Mouse (Mus musculus): ENCODE data around the gene Nkx2-5. TPM values are rescaled to one million over a fixed set of nuclear protein-coding genes. Genes with fewer than 3 reads are reported as not detected.

Nkx2-5 gene
- polyA plus RNA-seq, 1 experiment from 2014 or later = not detected

DNA sequence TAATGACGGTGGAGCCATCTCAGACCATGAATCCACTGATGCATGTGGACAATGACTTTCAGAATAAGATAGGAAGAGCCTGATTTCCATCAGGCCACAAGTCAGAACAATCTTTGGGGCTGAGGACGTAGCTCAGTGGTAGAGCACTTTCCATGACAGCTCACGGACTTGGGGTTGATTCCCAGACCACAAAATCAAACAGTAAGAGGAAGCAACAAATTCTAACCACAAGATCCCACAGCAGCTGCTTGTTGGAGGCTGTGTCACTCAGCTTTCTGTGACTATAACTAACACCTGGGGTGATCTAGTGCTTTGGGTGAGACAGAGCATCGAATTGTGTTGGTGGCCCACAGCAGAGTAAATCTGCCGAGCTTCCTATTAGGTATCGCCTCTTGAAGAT lies 28.0 kb downstream of the Nkx2-5 start:
- no peak overlapping the region for H3K4me3 ChIP-seq
- no peak overlapping the region for H3K27ac ChIP-seq
- H3K9me3 ChIP-seq = no peaks in the 10 kb centered on the region
- no peaks in the 10 kb centered on the region for H3K27me3 ChIP-seq (ENCODE audit: insufficient read depth, poor library complexity, severe bottlenecking)
- DNase-seq (ENCODE audit: low spot score) = no peak
- WGBS = 82% methylated on average over 6 of the region's 6 CpGs
- H3K36me3 ChIP-seq = no peaks in the 10 kb centered on the region
- no peaks in the 10 kb centered on the region for H3K4me1 ChIP-seq (replicated peaks)

- no peaks in the 10 kb centered on the region for H3K27me3 ChIP-seq (ENCODE audit: insufficient read depth, poor library complexity, severe bottlenecking)
- 83% methylated on average over 9 of the region's 9 CpGs for WGBS
- no peaks in the 10 kb centered on the region for H3K9me3 ChIP-seq
- H3K27ac ChIP-seq = no peak overlapping the region
- H3K4me1 ChIP-seq (replicated peaks) = no peaks in the 10 kb centered on the region
- no peak for DNase-seq (ENCODE audit: low spot score)
- H3K36me3 ChIP-seq = no peaks in the 10 kb centered on the region
- no peak overlapping the region for H3K4me3 ChIP-seq
Measured at GRCm38 (mm10) chr17:26813497-26813896, 31.3 kb downstream of the Nkx2-5 start.

- Histone ChIP-seq H3K36me3 (no peaks in the 10 kb centered on the region), H3K4me1 (replicated peaks) (no peaks in the 10 kb centered on the region), H3K9me3 (no peaks in the 10 kb centered on the region), H3K27ac (no peak overlapping the region), H3K4me3 (no peak overlapping the region), H3K27me3 (ENCODE audit: insufficient read depth, poor library complexity, severe bottlenecking) (no peaks in the 10 kb centered on the region)
- 82% methylated on average over 2 of the region's 2 CpGs for WGBS
- DNase-seq (ENCODE audit: low spot score) = no peak
Measured at GRCm38 (mm10) chr17:26812607-26813006, 32.2 kb downstream of the Nkx2-5 start.

DNA sequence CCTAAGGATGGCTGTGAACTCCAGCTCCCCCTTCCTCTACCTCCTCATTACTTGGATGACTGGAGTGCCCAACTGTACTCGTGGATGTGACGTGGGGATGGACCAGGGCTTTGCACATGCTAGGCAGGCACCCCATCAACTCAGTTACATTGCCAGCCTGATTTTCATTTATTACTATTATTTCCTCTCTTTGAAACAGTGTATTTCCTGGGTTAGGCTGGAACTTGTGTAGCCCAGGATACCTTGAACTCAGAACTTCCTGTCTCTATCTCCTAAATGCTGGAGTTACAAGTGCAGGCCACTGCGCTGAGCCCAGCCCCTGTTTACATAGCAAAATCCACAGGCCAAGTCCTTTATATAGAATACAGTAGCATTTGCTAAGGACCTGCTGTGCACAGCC lies 41.9 kb downstream of the Nkx2-5 start:
- no peaks in the 10 kb centered on the region for H3K36me3 ChIP-seq
- H3K4me1 ChIP-seq (replicated peaks) = no peaks in the 10 kb centered on the region
- whole genome bisulfite sequencing = 82% methylated on average over 3 of the region's 3 CpGs
- DNase-seq (ENCODE audit: low spot score) = no peak
- no peaks in the 10 kb centered on the region for H3K9me3 ChIP-seq
- no peaks in the 10 kb centered on the region for H3K27me3 ChIP-seq (ENCODE audit: insufficient read depth, poor library complexity, severe bottlenecking)
- no peak overlapping the region for H3K4me3 ChIP-seq
- H3K27ac ChIP-seq = no peak overlapping the region

- H3K4me1 ChIP-seq (replicated peaks) = no peaks in the 10 kb centered on the region
- H3K36me3 ChIP-seq = peaks cover 12% of the 10 kb centered on the region
- 77% methylated on average over 6 of the region's 6 CpGs for WGBS
- H3K4me3 ChIP-seq = no peak overlapping the region
- no peaks in the 10 kb centered on the region for H3K27me3 ChIP-seq (ENCODE audit: insufficient read depth, poor library complexity, severe bottlenecking)
- no peak for DNase-seq (ENCODE audit: low spot score)
- no peak overlapping the region for H3K27ac ChIP-seq
- H3K9me3 ChIP-seq = no peaks in the 10 kb centered on the region
Measured at GRCm38 (mm10) chr17:26797379-26798128, 47.3 kb downstream of the Nkx2-5 start.

GRCm38 (mm10) chr17:26795386-26795785 lies 49.4 kb downstream of the Nkx2-5 start:
- peaks cover 34% of the 10 kb centered on the region for H3K36me3 ChIP-seq
- no peaks in the 10 kb centered on the region for H3K9me3 ChIP-seq
- WGBS = 75% methylated on average over 7 of the region's 7 CpGs
- no peak overlapping the region for H3K27ac ChIP-seq
- no peaks in the 10 kb centered on the region for H3K27me3 ChIP-seq (ENCODE audit: insufficient read depth, poor library complexity, severe bottlenecking)
- H3K4me3 ChIP-seq = no peak overlapping the region
- H3K4me1 ChIP-seq (replicated peaks) = no peaks in the 10 kb centered on the region
- no peak for DNase-seq (ENCODE audit: low spot score)

DNA sequence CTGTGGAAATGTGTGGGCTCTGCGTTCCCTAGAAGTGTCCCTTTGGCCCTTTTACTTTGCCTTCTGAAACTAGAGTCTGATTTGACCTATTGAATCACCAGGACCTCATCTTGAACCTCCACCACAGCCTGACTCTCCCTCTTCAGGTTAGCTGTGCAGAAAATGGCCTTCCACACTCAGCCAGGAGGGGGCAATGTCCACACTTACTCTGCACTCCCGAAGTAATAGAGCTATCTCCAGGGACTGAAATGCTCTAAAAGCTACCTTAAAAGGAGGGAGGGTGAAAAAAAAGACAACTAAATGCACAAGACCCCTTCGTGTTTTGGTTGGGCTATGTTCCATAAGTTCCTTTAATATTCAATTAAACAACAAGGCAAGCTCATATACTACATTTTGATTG lies 50.1 kb downstream of the Nkx2-5 start:
- DNase-seq (ENCODE audit: low spot score) = peak; percentile 35
- no peak overlapping the region for H3K27ac ChIP-seq
- no peaks in the 10 kb centered on the region for H3K9me3 ChIP-seq
- H3K4me1 ChIP-seq (replicated peaks) = no peaks in the 10 kb centered on the region
- peaks cover 40% of the 10 kb centered on the region for H3K36me3 ChIP-seq
- H3K27me3 ChIP-seq (ENCODE audit: insufficient read depth, poor library complexity, severe bottlenecking) = no peaks in the 10 kb centered on the region
- no peak overlapping the region for H3K4me3 ChIP-seq
- WGBS = 20% methylated on average over 3 of the region's 3 CpGs

- H3K4me3 ChIP-seq = no peak overlapping the region
- H3K36me3 ChIP-seq = peaks cover 55% of the 10 kb centered on the region
- H3K27me3 ChIP-seq (ENCODE audit: insufficient read depth, poor library complexity, severe bottlenecking) = no peaks in the 10 kb centered on the region
- no peak overlapping the region for H3K27ac ChIP-seq
- 85% methylated on average over 5 of the region's 5 CpGs for WGBS
- no peak for DNase-seq (ENCODE audit: low spot score)
- H3K4me1 ChIP-seq (replicated peaks) = no peaks in the 10 kb centered on the region
- no peaks in the 10 kb centered on the region for H3K9me3 ChIP-seq
Measured at GRCm38 (mm10) chr17:26793068-26793765, 51.6 kb downstream of the Nkx2-5 start.

DNA sequence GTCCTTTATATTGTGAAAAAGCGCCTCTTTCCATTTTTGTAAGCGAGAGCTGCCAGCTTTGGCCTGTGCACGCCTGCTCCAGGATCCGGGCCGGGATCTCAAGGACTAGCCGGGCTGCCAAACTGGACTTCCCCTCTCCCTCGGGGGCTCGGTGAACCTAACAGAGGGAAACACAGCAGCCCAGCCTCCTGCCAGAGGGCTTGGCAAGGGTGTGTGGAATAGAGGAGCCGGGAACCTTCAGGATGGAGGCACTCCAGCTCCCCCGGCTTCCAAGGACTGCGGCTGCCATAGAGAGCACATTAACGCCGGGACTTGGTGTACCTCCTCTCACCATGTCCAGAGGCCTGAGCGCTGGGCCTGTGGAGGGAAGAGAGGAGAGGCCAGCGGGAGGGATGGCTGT lies 52.7 kb downstream of the Nkx2-5 start:
- no peak for DNase-seq (ENCODE audit: low spot score)
- Histone ChIP-seq H3K27ac (no peak overlapping the region), H3K27me3 (ENCODE audit: insufficient read depth, poor library complexity, severe bottlenecking) (no peaks in the 10 kb centered on the region), H3K9me3 (no peaks in the 10 kb centered on the region), H3K36me3 (peaks cover 64% of the 10 kb centered on the region), H3K4me3 (no peak overlapping the region), H3K4me1 (replicated peaks) (no peaks in the 10 kb centered on the region)
- WGBS = 91% methylated on average over 15 of the region's 15 CpGs

DNA sequence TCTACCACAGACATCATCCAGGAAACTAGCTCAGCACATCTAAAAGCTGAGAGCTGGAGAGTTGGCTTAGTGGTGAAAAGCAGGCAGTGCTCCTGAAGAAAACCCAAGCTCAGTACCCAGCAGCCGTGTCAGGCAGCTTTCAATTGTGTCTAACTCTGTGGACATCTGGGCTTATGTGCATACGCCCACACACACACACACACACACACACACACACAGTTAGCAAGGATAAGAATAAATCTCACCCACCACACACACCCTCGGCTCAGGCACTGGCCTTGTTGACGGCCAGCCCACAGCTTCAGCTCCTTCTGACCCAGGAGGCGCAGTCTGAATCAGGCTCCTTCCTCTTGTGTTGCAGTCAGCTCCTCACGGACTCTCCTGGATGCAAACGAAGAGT lies 53.2 kb downstream of the Nkx2-5 start:
- Histone ChIP-seq H3K9me3 (no peaks in the 10 kb centered on the region), H3K27me3 (ENCODE audit: insufficient read depth, poor library complexity, severe bottlenecking) (no peaks in the 10 kb centered on the region), H3K4me1 (replicated peaks) (no peaks in the 10 kb centered on the region), H3K27ac (no peak overlapping the region), H3K36me3 (peaks cover 69% of the 10 kb centered on the region), H3K4me3 (no peak overlapping the region)
- 89% methylated on average over 7 of the region's 7 CpGs for WGBS
- DNase-seq (ENCODE audit: low spot score) = no peak

DNA sequence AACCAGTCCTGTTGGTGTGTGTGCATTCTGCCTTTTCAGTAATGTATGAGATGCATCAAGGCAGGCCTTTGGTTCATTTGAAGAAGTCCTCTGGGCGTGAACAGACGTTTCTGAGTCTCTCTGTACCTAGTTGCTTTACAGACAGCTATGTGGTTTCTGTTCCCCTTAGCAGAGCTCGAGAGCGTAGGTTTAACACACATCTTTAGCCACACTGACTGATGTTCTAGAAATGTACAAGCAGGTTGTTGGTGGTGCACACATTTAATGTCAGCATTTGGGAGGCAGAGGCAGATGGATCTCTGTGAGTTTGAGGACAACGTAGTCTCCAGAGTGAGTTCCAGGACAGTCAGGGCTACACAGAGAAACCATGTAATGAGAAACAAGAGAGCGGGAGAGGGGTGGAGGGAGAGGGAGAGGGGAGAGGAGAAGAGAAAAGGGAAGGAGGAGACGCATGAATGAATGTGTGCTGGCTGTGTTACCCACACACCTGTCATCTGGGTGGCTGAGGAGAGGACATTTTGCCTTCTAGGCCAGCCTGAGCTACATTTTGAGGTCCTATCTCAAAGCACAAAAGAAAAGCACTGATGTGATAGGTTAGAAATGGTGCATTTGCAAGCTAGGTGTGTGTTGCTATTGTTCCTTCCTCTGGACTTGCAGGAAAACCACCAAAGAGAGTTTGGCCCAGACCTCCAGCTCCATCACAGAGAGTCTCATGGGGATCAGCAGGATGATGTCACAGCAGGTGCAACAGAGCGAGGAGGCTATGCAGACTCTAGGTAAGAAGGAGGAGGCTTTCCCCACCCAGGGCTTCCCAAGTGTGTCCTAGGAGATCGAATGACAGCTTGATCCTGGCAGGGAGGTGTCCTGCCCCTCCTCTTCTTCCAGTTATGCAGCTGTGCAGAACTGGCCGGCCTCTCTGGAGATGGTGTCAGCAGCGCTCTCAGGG lies 54.3 kb downstream of the Nkx2-5 start:
- H3K4me1 ChIP-seq (replicated peaks) = no peaks in the 10 kb centered on the region
- no peak for DNase-seq (ENCODE audit: low spot score)
- H3K27me3 ChIP-seq (ENCODE audit: insufficient read depth, poor library complexity, severe bottlenecking) = no peaks in the 10 kb centered on the region
- no peak overlapping the region for H3K4me3 ChIP-seq
- H3K36me3 ChIP-seq = peaks cover 77% of the 10 kb centered on the region
- 89% methylated on average over 11 of the region's 11 CpGs for WGBS
- H3K27ac ChIP-seq = no peak overlapping the region
- no peaks in the 10 kb centered on the region for H3K9me3 ChIP-seq

DNA sequence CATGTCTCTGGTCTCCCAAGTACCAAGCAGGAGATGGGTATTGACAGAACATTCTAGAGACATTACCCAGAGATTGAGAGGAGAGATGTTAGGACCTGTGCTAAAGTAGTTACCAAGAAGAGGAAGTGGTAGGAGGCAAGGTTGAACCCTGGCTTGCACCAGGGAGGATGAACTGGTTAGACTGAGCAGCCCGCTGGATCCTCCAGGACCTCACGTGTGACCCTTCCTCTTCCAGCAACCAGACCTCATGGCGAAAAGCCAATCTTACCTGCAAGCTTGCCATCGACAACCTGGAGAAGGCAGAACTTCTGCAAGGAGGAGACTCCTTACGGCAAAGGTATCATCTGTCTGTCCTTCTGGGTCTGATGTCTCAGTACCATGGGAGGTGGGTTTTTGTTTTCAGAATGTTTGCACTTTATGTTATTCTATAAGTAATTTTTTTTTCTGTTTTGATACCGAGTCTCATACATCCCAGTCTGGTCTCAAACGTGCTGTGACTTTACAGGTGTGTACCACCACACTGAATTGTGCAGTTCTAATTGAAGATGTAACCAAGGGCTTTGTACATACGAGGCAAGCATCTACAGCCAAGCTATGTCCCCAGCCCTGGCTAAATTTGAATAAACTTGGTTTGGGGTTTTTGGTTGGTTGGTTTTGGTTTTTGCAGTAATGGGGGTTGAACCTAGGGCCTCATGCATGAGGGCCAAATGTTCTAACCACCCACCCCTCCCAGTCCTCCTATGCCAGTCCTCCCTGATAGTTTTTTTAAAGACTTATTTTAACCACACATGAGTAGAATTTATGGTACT lies 55.1 kb downstream of the Nkx2-5 start:
- H3K4me3 ChIP-seq = no peak overlapping the region
- no peak overlapping the region for H3K27ac ChIP-seq
- H3K9me3 ChIP-seq = no peaks in the 10 kb centered on the region
- no peaks in the 10 kb centered on the region for H3K4me1 ChIP-seq (replicated peaks)
- H3K27me3 ChIP-seq (ENCODE audit: insufficient read depth, poor library complexity, severe bottlenecking) = no peaks in the 10 kb centered on the region
- peaks cover 85% of the 10 kb centered on the region for H3K36me3 ChIP-seq
- 91% methylated on average over 8 of the region's 8 CpGs for WGBS
- no peak for DNase-seq (ENCODE audit: low spot score)
